ENCODE assay signal across 8 mouse cellular contexts in the genomic region with DNA sequence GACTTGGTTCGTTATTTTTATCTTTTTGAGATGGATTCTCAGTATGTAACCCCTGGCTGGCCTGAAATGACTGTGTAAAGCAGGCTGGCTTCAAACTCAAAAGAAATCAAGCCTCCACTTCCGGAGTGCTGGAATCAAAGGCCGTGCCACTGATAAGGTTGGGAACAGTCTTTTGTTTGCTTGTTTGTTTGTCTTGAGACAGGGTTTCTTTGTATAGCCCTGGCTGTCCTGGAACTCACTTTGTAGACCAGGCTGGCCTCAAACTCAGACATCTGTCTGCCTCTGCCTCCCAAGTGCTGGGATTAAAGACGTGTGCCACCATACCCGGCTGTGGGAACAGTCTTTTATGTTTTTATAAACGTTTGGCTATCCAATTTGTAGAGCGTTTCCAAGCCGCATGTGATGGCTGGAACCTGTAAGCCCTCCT. TPM values are rescaled to one million over a fixed set of nuclear protein-coding genes. Genes with fewer than 3 reads are reported as not detected.
DNase-seq lines count a peak whose midpoint lies in the region; ATAC-seq lines count a peak whose summit lies in the region.

No protein-coding gene starts in this region.

- peak overlapping the region; percentile 94 for H3K27ac ChIP-seq in heart, embryonic 10.5 days
- no peak overlapping the region; the same call in 1 of the 2 replicates for H3K27ac ChIP-seq in hindbrain, embryonic 11.5 days (ENCODE audit: low read depth, low read length)
- peak overlapping the region; percentile 84 for H3K27ac ChIP-seq in midbrain, embryonic 10.5 days (replicated peaks)

- peak overlapping the region; percentile 81 for H3K4me2 ChIP-seq in hindbrain, embryonic 11.5 days (replicated peaks; ENCODE audit: low read depth, low read length)

- no peaks in the 10 kb centered on the region for H3K27me3 ChIP-seq in heart, embryonic 10.5 days (ENCODE audit: insufficient read depth, poor library complexity, severe bottlenecking)
- no peaks in the 10 kb centered on the region for H3K27me3 ChIP-seq in hindbrain, embryonic 11.5 days (ENCODE audit: control insufficient read depth, insufficient read depth, low read length)
- H3K27me3 ChIP-seq in midbrain, embryonic 10.5 days (ENCODE audit: low read depth, poor library complexity, severe bottlenecking) = no peaks in the 10 kb centered on the region

- H3K4me3 ChIP-seq in heart, embryonic 10.5 days = peak overlapping the region; percentile 88
- H3K4me3 ChIP-seq in hindbrain, embryonic 11.5 days (ENCODE audit: low read depth, low read length) = peak overlapping the region; percentile 62
- peak overlapping the region; percentile 63 for H3K4me3 ChIP-seq in midbrain, embryonic 10.5 days

- ATAC-seq in hindbrain, embryonic 11.5 days (ENCODE audit: low FRiP score) = no peak

- H3K9me3 ChIP-seq in heart, embryonic 10.5 days = no peaks in the 10 kb centered on the region
- H3K9me3 ChIP-seq in hindbrain, embryonic 11.5 days (ENCODE audit: control insufficient read depth, low read length) = no peaks in the 10 kb centered on the region
- H3K9me3 ChIP-seq in midbrain, embryonic 10.5 days (replicated peaks) = no peaks in the 10 kb centered on the region

- peaks cover 24% of the 10 kb centered on the region; the same call in 1 of the 2 replicates for H3K4me1 ChIP-seq in heart, embryonic 10.5 days
- no peaks in the 10 kb centered on the region for H3K4me1 ChIP-seq in hindbrain, embryonic 11.5 days (replicated peaks; ENCODE audit: control insufficient read depth, insufficient read depth, low read length)
- H3K4me1 ChIP-seq in midbrain, embryonic 10.5 days = peaks cover 20% of the 10 kb centered on the region

- WGBS in heart, embryonic 10.5 days = 32% methylated on average over 8 of the region's 8 CpGs
- 36% methylated on average over 8 of the region's 8 CpGs for WGBS in hindbrain, embryonic 11.5 days
- WGBS in midbrain, embryonic 10.5 days = 33% methylated on average over 8 of the region's 8 CpGs

- DNase-seq in heart, embryonic 10.5 days (ENCODE audit: low spot score) = no peak
- no peak for DNase-seq in heart, postnatal 4 days
- peak; percentile 15 for DNase-seq in T-cell, adult 2 months (ENCODE audit: low spot score)
- DNase-seq in hindbrain, embryonic 11.5 days (ENCODE audit: low spot score) = no peak
- no peak for DNase-seq in midbrain, embryonic 10.5 days (ENCODE audit: low spot score)
- DNase-seq in cerebellum, adult 18-20 months = no peak
- no peak for DNase-seq in urinary bladder, postnatal 25 days (ENCODE audit: low spot score)
- DNase-seq in left cerebral cortex, adult 11 months (ENCODE audit: low spot score) = no peak

- H3K9ac ChIP-seq in hindbrain, embryonic 11.5 days (ENCODE audit: low read depth, low read length) = peak overlapping the region; percentile 79; the same call in 1 of the 2 replicates

- H3K36me3 ChIP-seq in heart, embryonic 10.5 days = peaks cover 36% of the 10 kb centered on the region
- peaks cover 5% of the 10 kb centered on the region for H3K36me3 ChIP-seq in hindbrain, embryonic 11.5 days (ENCODE audit: control insufficient read depth, insufficient read depth, low read length)
- peaks cover 35% of the 10 kb centered on the region for H3K36me3 ChIP-seq in midbrain, embryonic 10.5 days

RNA-seq across cellular contexts. Expression of gene Msto1, which starts 0.6 kb away (rescaled TPM):
- 74.1 and 75.9 TPM in 2 replicates for polyA plus RNA-seq in heart, embryonic 10.5 days (2016; fragmentation: Nextera tagmentation; extraction: Ambion mirVana)
- total RNA-seq in heart, postnatal 4 days (2021) = 10 to 100 TPM; 28.5 to 29.9 TPM
- 47.4 and 49.8 TPM in 2 replicates for polyA plus RNA-seq in hindbrain, embryonic 11.5 days (2014; fragmentation: Nextera tagmentation; extraction: Ambion mirVana)
- polyA plus RNA-seq in midbrain, embryonic 10.5 days (2016; fragmentation: Nextera tagmentation; extraction: Ambion mirVana) = 68.9 and 70.8 TPM in 2 replicates

RNA-seq across cellular contexts. Expression of gene Ash1l, which starts 36.0 kb away (rescaled TPM):
- 14.1 and 14.5 TPM in 2 replicates for polyA plus RNA-seq in heart, embryonic 10.5 days (2016; fragmentation: Nextera tagmentation; extraction: Ambion mirVana)
- 10 to 100 TPM; 42.0 to 46.8 TPM for total RNA-seq in heart, postnatal 4 days (2021)
- polyA plus RNA-seq in hindbrain, embryonic 11.5 days (2014; fragmentation: Nextera tagmentation; extraction: Ambion mirVana) = 15.5 and 22.9 TPM in 2 replicates
- 13.4 and 14.3 TPM in 2 replicates for polyA plus RNA-seq in midbrain, embryonic 10.5 days (2016; fragmentation: Nextera tagmentation; extraction: Ambion mirVana)

RNA-seq across cellular contexts. Expression of gene Dap3, which starts 36.6 kb away (rescaled TPM):
- polyA plus RNA-seq in heart, embryonic 10.5 days (2016; fragmentation: Nextera tagmentation; extraction: Ambion mirVana) = 148 and 158 TPM in 2 replicates
- 100 to 1,000 TPM; 102 to 114 TPM for total RNA-seq in heart, postnatal 4 days (2021)
- 145 and 167 TPM in 2 replicates for polyA plus RNA-seq in hindbrain, embryonic 11.5 days (2014; fragmentation: Nextera tagmentation; extraction: Ambion mirVana)
- polyA plus RNA-seq in midbrain, embryonic 10.5 days (2016; fragmentation: Nextera tagmentation; extraction: Ambion mirVana) = 131 TPM in 2 replicates
